Mouse (Mus musculus): ENCODE measurements around the gene Slc25a35.

DNA sequence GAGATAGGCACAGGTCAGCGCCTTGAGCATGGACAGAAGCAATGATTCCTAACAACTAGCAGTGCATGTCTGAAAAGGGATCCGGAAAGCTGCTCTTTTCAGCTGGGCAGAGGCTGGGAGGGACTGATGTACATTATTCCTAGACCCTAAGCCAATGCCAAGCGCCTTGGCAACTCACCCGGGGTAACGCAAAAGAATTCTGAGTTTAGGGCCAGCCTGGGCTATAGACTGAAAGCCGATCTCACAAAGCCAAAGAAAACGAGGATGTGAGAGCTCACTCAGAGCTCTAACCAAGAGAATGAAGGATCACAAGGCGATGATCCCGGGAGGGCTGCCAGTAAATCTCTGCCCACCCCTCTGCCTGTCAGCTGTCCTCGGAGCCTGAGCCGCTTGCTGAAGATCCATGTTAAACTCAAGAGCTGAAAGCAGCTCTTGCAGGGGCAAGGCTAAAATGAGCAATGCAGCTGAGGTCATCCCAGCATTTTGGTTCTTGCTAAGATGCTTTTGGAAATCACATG lies 19.5 kb downstream of the Slc25a35 start:
- TF ChIP-seq GATA1 (IDR thresholded peaks at IDR 0.05; ENCODE audit: borderline replicate concordance, low read length) (no peak), FLI1 (IDR thresholded peaks at IDR 0.05; ENCODE audit: low read length) (no peak)
